Comparison of ENCODE assay signal across 10 mouse cellular contexts in the genomic region with DNA sequence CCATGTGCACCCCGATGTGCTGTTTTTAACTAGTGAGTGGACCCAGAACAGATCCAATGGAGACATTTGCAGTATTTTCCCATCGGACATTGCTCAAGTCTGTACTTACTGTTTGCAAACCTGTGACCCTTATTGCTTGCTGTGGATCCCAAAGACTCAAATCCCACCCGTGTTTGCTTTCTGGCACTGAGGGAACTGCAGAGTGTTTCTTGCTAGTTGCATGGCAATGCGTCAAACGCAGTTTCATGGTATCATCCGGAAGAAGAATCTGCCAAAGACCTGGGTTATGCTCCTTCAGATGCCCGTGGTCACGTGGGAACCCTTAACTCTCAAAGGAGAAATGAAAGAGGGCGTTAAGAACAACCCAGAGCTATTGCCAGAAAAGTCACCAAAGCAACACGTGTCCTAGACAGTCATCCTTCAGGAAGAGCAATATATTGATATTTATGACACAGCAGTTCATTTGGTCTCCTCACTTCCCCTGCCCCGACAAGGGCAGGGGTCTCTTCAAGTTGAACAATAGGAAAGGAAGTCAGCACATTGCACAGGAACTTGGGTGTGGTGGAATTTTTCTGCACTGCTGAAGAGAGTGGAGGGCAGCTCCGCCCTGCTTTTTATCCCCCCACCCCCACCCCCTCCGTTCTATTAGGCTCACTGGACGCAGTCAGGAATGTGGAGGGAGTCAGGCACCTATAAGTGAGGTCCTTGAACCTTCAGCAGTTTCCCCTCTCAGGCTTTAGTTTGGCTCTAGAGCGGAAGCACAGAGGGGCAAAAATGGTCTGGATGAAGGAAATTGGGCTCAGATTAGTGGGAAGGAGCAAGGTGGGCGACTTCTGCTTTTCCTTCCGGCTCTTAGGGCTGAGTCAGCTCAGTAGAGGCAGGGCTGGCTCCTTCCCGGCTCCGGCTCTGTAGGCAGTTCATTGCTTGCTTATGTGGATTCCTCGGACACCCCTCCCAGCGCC. TPM values are rescaled to one million over a fixed set of nuclear protein-coding genes. Genes with fewer than 3 reads are reported as not detected.
A peak's percentile ranks its signal among the peaks of the same experiment; 100 is the strongest.
DNase-seq lines count a peak whose midpoint lies in the region; ATAC-seq and TF ChIP-seq lines count a peak whose summit lies in the region.
"Had no signal": no experiment of that assay in that cellular context is flagged by ENCODE, and none has a peak within 500 bp of the region (broad histone marks: within the 10 kb centered on the region; RNA-seq: fewer than 3 reads in every experiment).

No protein-coding gene starts in this region.

- no peaks in the 10 kb centered on the region for H3K27me3 ChIP-seq in heart, embryonic 16.5 days (ENCODE audit: control insufficient read depth, insufficient read depth, low read length)
- no peaks in the 10 kb centered on the region for H3K27me3 ChIP-seq in kidney, postnatal 0 days (ENCODE audit: insufficient read depth, low read length)

- no peak for DNase-seq in heart, adult 9 months (ENCODE audit: low spot score in 2 of 2)
- peak; percentile 2 for DNase-seq in T-cell, adult 2 months (ENCODE audit: low spot score)
- DNase-seq in kidney, postnatal 0 days (ENCODE audit: low spot score) = peak; percentile 57
- DNase-seq in lung, postnatal 14 days = peak; percentile 9
- DNase-seq in adrenal gland, adult (ENCODE audit: inconsistent age in 2 of 2, low spot score in 1 of 2) = no peak
- DNase-seq in adrenal gland, postnatal 14 days = no peak
- DNase-seq in testis, postnatal 10 days (ENCODE audit: low spot score) = no peak

- peaks cover 12% of the 10 kb centered on the region for H3K4me1 ChIP-seq in heart, embryonic 16.5 days (ENCODE audit: control insufficient read depth, insufficient read depth, low read length)
- H3K4me1 ChIP-seq in kidney, postnatal 0 days (replicated peaks; ENCODE audit: insufficient read depth, low read length) = 0 out of 2 replicates have a peak, but pooled peaks cover 6% of the 10 kb centered on the region

- TF ChIP-seq CTCF in kidney, postnatal 0 days (IDR thresholded peaks at IDR 0.05; ENCODE audit: low read depth) = no peak

- H3K4me3 ChIP-seq in heart, embryonic 16.5 days (ENCODE audit: low read length) = peak overlapping the region; percentile 23; the same call in 1 of the 2 replicates
- no peak overlapping the region for H3K4me3 ChIP-seq in kidney, postnatal 0 days (replicated peaks; ENCODE audit: low read depth, low read length)
- H3K4me3 ChIP-seq: layer of hippocampus, adult 2 months had no signal

- H3K27ac ChIP-seq in heart, embryonic 16.5 days (ENCODE audit: low read length) = peak overlapping the region; percentile 1
- H3K27ac ChIP-seq in kidney, postnatal 0 days = no peak overlapping the region
- H3K27ac ChIP-seq: layer of hippocampus, adult 2 months had no signal

- peak overlapping the region; percentile 40 for H3K9ac ChIP-seq in heart, embryonic 16.5 days (ENCODE audit: low read length)
- H3K9ac ChIP-seq in kidney, postnatal 0 days (ENCODE audit: low read depth, low read length) = no peak overlapping the region

- no peaks in the 10 kb centered on the region for H3K9me3 ChIP-seq in heart, embryonic 16.5 days (replicated peaks; ENCODE audit: control insufficient read depth, low read length)
- no peaks in the 10 kb centered on the region for H3K9me3 ChIP-seq in kidney, postnatal 0 days (replicated peaks; ENCODE audit: low read length)

- peak; percentile 69 for ATAC-seq in heart, embryonic 16.5 days (replicated peaks; ENCODE audit: extremely low read depth, insufficient read depth, low FRiP score)
- peak; percentile 63 for ATAC-seq in kidney, postnatal 0 days (replicated peaks; ENCODE audit: low FRiP score, low read depth)

- H3K36me3 ChIP-seq in heart, embryonic 16.5 days (ENCODE audit: control insufficient read depth, insufficient read depth) = no peaks in the 10 kb centered on the region
- H3K36me3 ChIP-seq in kidney, postnatal 0 days (ENCODE audit: insufficient read depth, low read length) = no peaks in the 10 kb centered on the region

- 44% methylated on average over 21 of the region's 21 CpGs for WGBS in heart, embryonic 16.5 days
- 61% methylated on average over 21 of the region's 21 CpGs for WGBS in kidney, postnatal 0 days

- H3K4me2 ChIP-seq in heart, embryonic 16.5 days (ENCODE audit: low read depth, low read length) = peak overlapping the region; percentile 52
- peak overlapping the region; percentile 23 for H3K4me2 ChIP-seq in kidney, postnatal 0 days (ENCODE audit: low read length)

RNA-seq across cellular contexts. Expression of a gene that starts 32.4 kb away (rescaled TPM):
- 30.3 and 31.0 TPM in 2 replicates for polyA plus RNA-seq in heart, embryonic 16.5 days (2015; fragmentation: Nextera tagmentation; extraction: Ambion mirVana)
- 19.8 and 20.7 TPM in 2 replicates for polyA plus RNA-seq in kidney, postnatal 0 days (2015; fragmentation: Nextera tagmentation; extraction: Ambion mirVana)
- 22.2 and 26.0 TPM in 2 replicates for total RNA-seq in adrenal gland, postnatal 14 days (2021)
- total RNA-seq: MEL had no signal

Comparison
In these comparisons a context has a peak if more than half of its experiments do, and no peak if none do; other contexts are left out.
1. DNase-seq: peak in T-cell, adult 2 months (single experiment), kidney, postnatal 0 days (single experiment) and lung, postnatal 14 days (single experiment); none in heart, adult 9 months (0 of 2), adrenal gland, adult (0 of 2), adrenal gland, postnatal 14 days (single experiment) and testis, postnatal 10 days (single experiment).